Mouse (Mus musculus) adrenal gland, adult (tissue): ENCODE measurements at regions not wholly inside any gene's neighbourhood (a gene's known extent, or its start where the extent isn't known, plus 50 kb on each side); places are given as distances from the start of the nearest gene placed in this dataset.
A peak's percentile ranks its signal among the peaks of the same experiment; 100 is the strongest.

Experiments used
- DNase-seq, 2 experiments: peaks; one replicate each; pipeline ENCODE4 v3.0.0; 2022 to 2023; ENCODE audit warnings: low spot score in 1 of 2; ENCODE audit not compliant: inconsistent age in 2 of 2

DNA sequence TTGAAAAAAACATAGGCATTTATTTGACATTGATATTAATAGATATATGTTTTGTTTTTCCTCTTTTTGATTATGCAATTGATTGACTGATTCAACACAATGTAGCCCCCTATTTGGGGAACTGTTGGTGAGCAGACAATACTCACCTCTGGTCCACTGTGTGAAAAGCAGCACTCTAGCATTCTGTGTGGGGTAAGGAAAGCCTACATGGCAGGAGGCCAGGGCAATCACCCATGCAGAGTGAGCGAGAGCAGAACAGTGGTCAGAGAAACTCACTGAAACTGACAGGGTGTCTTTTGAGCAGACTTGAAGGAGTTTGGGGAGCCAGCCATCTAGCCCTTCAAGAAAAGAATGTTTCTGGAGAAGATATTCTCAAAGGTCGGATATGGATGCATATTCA is 73.2 kb upstream of the Azi2 start:
- no peak for DNase-seq

DNA sequence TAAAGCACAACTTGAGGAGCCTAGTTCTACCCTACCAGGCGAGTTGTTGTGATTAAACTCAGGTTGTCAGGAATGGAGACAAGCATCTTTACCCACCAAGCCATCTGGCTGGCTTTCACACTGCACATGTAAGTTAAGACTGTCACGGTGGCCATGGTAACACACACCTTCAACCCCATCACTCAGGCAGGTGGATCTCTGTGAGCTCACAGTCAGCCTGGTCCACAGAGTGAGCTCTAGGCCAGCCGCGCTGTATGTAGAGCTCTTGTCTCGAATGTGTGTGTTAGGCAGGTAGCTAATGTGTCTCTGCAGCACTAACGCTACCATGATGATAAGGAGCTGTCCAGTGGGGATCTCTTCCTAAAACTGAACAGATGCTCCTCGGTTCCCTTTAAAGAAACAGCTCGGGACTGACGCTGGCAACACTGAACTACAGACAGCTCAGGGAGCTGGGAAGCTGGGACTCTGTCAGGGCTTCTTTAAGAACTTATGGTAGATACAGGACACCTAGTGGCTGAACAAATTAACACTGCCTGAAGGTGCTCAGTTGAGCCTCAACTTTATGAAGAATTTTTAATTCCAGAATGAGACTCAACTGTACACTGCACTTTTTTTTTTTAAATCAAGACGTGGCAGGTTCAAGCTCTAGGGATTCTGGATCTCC is 73.8 kb upstream of the Azi2 start:
- DNase-seq = peak in 1 of 2 experiments; percentile 49

DNA sequence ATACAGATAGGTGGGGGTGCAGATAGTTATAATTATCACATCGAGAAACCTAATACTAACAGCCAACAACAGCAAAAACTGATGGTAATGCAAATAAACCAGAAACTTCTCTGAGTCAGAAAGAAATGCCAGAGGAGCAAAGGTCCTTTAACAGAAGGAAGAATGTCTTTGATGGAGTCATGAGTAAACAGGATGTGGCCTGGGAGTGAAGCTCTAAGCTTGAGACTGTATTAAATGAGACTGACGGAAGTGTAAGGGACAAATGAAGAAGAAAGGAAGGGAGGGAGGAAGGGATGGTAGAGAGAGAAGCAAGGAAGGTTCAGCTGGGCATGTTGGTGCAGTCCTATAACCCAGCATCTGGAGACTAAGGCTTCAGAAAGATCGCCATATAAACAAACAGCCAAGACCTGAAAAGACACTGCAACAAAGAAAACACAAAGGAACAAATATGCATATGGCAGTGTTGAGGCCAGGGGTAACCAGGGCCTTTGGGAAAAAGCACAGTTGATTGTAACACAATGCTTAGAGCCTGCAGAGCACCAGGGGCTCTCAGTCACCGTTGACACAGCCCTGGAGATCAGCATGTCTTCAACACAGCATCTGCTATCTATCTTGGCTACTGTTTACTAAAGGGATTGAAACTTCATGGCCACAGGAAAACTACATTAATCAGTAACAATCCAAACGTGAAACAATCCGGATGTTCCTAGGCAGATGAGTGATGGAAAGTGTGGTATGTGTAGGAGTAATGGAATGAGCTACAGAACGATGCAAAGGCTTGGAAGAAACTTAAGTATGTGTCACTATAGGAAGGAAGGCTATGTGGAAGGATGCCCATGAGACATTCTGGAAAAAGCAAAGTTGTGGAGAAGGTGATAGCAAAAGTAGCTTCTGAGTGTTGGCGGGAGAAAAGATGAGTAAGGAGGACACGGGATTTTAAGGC is 77.9 kb upstream of the Azi2 start:
- DNase-seq = no peak

DNA sequence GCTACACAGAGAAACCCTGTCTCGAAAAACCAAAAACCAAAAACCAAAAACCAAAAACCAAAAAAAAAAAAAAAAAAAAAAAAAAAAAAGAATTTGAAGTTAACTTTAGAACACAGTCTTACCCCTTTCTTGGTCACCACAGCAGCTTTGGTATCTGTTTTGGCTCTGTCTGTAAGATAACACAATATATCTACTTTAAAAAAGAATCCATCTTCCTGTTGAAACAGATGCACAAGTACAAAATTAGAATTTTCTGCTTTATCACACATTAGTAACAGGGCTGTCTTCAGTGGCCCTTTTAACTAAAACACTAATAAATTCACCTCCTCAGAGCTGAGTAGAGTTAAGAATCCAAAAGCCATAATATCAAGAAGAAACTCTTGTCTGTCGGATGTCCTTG is 80.5 kb upstream of the Azi2 start:
- no peak for DNase-seq

DNA sequence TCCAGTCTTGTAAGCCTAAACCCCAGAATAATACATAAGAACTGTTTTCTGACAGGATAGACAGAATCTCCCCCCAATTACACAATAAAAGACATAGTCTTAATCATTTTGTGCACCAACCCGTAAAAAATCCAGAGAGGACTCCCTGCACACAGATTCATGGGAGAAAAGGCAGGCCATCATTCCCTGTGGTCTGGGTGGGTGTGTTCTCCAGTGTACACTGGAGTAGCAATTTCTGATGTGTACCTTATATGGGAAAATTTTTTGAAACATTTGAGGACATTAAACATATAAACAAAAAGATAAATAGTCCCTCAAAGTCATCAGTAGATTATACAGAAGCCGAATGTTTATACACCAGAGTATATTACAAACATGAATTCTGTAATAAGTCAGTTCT is 83.1 kb upstream of the Azi2 start:
- DNase-seq = no peak

DNA sequence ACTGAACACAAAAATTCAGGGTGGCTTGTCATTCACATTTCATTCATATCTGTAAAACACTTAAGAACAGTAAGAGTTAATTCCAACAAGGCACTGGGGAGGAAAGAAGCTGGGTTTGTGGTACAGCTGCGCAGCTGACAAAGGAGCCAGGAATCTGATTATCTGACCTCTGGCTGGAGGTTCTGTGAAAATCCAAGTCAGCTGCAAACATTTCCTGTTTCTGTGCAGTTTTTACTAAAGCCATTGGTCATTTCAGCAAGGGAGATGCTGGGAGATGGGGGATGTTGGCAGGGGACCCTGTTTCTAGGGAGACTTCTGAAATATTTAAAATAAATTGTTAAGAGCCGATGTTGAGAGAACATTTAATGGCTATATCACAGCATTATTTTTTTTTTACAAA is 83.6 kb upstream of the Azi2 start:
- no peak for DNase-seq

DNA sequence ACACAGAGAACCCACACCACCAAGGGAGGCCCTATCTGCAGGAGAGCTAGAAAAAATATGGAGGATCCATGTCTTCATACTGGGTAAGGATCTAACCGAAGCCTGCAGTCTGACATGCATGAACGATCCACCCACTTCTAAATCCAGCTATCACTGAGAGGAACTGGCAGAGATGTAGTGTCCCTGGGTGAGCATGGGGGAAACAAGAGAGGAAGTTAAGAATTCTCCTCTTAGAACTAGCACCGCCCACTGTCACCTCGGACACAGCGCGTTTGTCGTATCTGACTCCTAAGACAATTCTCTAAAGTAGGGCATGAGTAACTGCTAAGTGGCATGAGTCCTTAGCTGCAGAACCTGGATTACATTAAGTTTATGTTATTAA is 112.8 kb upstream of the Azi2 start:
- no peak for DNase-seq

DNA sequence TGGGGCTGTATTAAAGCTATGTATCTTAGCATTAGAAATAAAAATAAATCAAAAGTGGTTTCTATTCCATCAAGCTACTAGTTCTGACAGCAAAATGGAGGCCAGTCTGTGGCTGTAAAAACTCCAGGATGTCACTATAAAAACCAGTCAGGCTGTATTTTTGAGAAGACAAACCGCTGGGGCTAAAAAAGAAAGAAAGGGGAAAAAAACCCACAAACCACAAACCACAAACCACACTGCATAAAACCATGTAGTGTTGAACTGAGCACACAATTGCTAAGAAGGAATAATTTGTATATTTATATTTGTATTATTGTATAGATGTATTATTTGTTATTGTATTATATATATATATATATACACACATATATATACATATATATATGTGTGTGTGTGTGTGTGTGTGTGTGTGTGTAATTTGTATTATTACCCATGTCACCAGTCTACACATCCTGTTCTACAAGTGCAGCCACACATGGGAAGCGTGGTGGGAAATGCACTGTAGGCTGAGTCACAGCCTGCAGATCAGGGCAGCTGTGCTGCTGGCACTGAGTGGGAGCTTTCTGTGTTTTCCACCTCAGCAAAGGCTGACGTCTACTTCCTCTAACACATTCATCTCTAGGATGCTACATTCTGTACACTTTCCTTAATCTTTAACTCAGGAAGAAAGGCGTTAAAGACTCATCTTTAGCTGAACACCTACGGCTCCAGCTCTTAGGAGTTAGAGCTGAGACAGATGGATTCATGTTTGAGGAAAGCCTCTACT is 113.4 kb upstream of the Azi2 start:
- no peak for DNase-seq

DNA sequence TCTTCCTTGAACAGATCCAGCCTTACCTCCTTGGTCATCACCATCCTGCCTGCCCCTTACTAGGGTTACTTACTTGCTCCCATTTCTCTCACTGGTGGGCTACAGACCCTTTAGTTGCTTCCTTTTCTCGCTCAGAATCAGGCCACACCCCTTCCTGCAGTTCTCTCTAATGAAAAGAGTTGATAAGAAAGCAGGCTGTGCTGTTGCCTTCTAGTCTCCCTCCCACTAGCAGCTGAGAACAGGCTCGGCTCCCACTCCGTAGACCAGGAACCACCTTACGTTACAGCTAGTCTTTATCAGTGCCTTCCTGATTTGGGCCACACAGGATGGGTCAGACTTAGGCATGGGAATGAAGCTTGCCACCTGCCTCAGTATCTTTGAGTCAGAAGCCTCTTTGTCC is 117.3 kb upstream of the Azi2 start:
- no peak for DNase-seq

DNA sequence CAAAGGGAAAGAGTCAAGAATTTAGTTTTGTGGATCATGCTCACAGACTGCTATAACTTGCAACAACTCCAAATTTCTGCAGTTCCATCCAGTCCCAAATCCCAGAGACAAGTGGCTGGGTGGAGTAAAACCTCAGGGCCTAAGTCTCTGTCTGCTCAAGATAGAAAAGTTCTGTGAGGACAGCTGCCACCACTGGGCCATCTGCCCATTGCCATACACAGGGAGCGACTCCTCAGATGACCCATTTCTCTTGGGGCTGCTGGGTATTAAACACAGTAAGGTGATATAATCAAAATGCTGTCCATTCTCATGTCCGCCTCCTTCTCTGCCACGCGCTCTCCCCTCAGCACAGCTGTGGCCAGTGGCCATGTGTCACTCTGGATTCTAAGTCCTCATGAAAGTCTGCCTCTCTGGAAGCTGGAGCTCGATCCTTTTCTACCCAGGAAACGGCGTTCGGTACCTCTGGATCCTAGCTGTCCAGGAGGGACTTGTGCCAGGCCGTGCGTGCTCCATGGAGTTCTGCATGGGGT is 132.3 kb upstream of the Azi2 start:
- DNase-seq = no peak

DNA sequence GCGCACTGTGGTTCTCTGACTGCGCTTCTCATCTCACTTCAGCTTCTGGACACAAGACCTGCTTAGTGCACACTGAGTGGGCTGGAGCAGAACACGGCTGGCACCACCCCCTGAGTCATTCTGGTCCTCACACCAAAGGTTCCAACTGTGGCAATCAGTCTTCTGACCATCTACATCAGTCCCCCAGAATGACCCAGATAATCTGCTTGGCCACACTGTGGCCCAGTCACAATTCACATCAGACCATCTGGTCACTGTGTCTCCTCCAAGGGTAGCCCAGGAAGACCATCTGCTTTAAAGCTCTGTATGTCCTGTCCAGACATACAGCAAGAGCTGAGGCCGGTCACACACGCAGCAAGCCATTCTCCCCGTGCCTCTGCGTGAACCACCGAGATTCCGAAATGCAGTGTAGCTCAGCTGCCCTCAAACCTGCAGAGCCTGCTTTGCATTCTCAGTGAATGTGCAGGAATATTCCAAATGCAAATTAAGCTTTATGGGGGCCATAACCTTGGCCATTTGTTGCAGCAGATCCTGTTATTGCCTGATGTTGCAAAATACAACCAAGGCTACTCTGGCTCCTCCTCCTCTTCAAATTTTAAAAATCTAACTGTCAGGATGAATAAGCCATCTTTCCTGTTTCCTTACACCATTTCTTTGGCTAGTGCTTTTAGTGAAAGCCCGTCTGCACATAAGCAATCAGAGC is 135.1 kb upstream of the Azi2 start:
- DNase-seq = peak; percentile 10 to 81

DNA sequence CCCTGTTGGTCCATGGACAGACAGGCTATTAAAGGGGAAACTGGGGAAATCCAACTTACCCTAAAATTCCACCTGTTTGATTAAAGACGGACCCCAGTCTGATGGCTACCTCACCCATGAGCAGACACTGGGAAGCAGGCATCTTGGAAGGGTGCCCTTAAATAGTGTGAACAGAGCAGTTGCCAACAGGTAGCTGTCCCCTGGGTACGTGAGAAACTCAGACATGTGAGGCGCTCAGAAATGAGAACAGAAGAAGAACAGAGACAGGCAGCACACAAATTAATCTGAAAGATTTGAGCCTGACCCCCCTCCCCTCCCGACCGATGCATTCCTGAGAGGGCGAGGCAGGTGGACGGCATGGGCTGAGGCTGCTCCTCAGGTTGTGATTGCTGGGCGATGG is 135.7 kb upstream of the Azi2 start:
- DNase-seq = no peak

DNA sequence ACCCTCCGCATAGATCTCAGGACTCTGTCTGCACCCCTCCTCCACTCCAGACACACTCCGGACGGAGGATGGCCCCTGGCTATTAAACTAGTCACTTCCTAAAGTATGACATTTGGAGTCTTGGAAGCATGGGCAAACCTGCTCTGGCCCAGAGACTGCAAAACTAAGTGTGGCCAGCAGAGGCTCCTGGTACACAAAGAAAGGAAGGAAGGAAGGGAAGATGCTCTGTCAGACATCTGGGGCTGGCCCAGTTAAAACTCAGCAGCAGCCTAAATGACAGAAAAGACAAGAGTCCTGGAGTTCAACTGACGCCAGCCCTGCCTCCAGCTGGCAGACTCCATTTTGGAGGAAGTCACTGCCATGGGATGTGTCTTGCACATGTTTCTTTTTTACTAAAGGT is 137.3 kb upstream of the Azi2 start:
- peak in 1 of 2 experiments; percentile 70 for DNase-seq

DNA sequence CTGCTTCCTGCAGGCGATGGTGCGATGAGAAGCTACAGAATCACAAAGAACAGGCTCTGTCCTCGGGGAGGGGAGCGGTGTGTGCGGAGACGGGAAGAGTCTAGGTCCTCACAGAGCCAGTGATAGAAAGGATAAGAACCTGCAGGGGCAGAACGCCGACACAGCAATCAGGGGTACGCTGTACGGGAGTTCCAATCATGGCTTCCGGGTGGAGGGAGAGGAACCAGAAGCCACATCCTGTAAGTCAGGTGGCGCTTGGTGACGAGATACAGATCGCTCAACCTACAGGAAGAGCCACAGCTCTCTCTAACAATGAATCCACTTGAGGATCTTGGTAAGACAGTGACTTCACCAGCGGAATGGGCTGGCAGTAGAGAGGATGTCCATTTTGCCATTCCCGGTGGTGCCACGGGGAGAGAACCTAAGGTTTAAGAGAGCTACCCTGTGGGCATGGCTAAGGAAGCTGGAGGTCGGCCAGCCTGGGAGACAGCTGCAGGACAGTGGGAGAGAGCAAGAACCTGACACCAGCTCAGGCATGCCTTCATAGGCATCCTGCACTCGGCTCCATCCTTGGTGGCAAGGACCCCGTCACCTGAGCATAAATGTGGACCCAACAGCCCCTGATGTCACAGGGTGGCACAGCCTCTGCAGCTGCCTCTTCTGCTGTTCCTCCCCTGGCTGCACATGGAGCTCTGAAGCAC is 137.9 kb upstream of the Azi2 start:
- no peak for DNase-seq

DNA sequence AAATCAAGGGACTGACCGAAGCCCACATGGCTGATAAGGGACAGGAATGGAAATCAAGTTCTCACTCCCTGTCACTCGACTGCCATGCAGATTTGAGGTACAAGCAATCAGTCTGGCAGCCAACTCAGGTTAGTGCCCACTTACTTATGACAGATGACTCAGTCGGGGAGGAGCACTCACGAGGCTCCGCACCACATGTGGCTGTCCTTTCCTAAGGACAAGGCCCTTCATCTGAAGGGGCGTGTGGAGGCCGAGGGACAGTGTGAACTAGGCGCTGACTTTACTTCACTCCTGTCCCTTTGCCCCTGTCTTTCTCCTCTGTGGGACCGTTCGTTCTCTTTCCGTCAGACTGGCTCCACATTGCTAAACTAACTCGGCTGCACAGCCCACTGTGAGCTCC is 139.7 kb upstream of the Azi2 start:
- DNase-seq = peak in 1 of 2 experiments; percentile 65

DNA sequence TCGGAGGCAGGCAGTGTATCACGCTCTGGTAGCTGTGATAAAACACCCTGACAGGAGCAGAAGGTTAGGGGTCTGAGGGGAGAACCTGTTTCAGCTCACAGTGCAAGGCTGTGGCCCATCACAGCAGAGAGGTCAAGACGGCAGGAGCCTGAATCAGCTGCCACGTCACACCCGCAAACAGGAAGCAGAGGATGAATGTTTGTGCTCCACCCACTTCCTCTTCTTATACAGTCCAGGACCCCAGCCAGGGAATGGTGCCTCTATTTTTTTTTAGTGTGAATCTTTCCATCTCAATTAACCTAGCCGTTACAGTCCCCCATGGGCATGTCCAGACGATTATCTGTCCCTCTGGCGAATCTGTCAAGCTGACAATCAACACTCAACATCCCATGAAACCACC is 143.8 kb upstream of the Azi2 start:
- no peak for DNase-seq

DNA sequence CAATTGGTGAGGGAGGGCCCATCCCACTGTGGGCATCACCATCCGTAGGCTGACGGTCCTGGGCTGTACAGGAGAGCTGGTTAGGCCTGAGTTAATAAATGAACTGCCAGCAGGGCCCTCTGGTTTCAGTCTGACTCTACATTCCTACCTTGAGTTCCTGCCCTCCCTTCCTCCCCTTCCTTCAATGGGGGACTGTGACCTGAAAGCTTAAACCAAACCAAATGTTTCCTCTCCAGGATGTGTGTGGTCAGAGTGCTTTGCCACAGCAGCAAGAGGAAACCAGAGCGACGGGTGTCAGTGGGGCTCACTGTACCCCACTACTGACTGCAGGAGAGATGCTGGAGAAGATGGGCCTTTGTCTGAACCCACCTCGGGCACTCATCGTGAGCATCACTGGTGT is 147.7 kb upstream of the Azi2 start:
- no peak for DNase-seq

DNA sequence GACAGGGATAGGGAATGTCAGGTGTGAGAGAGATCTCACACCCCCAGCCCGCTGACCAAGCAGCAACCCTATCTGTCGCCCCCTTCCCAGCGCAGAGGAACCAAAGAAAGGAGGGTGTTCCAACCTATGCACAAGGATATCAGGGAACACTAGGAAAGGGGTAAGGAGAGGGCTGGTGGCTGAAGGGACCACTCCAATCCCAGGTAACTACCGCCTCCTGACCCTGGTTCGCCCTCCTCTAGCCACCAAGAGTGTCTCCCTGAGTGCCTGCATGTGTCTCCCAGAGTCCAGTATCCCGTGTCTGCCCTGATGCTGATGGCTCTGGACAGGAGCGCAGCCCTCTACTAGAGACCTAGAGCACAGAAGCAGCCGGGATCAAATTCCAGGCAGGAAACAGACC is 167.1 kb upstream of the Azi2 start:
- DNase-seq = no peak

DNA sequence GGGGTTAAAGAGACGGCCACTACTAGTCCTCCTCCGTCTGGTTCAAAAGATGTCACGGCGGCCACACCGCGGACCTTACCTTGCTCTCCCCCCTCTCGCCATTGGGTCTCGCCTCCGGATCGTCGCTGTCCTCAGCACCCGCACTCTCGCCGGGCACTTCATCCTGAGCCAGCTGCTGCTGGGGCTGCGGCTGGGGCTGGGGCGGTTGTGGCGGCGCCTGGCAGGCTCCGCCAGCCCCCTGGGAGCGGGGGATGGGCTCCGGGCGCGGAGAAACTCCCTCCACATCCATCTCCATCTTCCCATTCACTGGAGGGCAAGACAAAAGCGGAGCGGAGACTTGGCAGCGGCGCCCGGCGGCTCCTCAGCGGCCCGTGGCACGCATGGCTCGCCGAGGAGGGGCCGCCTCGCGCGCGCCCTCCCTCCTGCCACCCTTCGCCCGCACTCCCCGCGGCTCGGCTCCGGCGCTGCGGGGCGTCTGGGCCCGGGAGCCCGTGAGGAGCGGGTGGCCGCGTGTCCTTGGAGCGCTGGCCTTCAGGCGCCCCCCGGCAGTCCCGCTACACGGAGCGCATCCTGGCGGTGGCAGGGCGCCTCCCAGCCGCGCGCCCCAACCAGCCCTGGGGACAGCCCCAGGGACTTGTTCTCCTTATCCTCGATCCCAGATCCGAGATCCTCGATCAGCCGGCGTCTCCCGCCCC is 167.8 kb upstream of the Azi2 start:
- DNase-seq = peak; percentile 26 to 73

DNA sequence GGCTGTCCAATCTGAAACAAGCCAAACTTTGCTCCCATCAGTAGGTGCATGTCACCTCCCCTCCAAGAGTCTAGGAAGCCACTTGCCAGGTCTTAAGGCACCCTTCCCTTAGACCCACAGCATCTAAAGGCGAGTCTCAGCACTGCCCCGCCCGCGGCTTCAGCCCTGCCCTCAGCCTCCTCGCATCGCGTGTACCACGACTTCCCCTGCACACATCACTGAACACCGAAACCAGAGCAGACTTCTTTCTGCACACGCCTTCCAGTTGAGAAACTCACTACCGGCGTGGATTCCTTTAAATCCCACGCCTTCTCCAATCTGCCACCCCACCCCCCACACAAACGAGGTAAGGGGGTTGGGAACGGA is 168.3 kb upstream of the Azi2 start:
- no peak for DNase-seq
